Mouse (Mus musculus) neural tube, embryonic 15.5 days (tissue): ENCODE results near the gene Vcam1. TPM values are rescaled to one million over a fixed set of nuclear protein-coding genes. Genes with fewer than 3 reads are reported as not detected.

Experiments used
- ATAC-seq: fragments of 200-750 bp; cut with Nextera tagmentation; 2 replicates; pipeline ENCODE4 v1.8.0; 2017; ENCODE audit warnings: mild to moderate bottlenecking, moderate TSS enrichment, moderate library complexity; ENCODE audit not compliant: low FRiP score
- H3K27ac ChIP-seq: fragments of 300-500 bp; sonication (generic); replicated peaks from 2 replicates; pipeline ENCODE4 v1.5.1; 2015; ENCODE audit warnings: mild to moderate bottlenecking, inconsistent platforms
- H3K27me3 ChIP-seq: fragments of 300-500 bp; sonication (generic); replicated peaks from 2 replicates; pipeline ENCODE4 v1.6.1; 2015; ENCODE audit warnings: inconsistent platforms
- H3K36me3 ChIP-seq: fragments of 300-500 bp; sonication (generic); 2 replicates; pipeline ENCODE4 v1.6.1; 2015; ENCODE audit warnings: inconsistent platforms
- H3K4me1 ChIP-seq: fragments of 300-500 bp; sonication (generic); 2 replicates; pipeline ENCODE4 v1.6.1; 2015; ENCODE audit warnings: inconsistent platforms
- H3K4me2 ChIP-seq: fragments of 300-500 bp; sonication (generic); 2 replicates; pipeline ENCODE4 v1.6.1; 2015; ENCODE audit warnings: inconsistent platforms, mild to moderate bottlenecking, moderate library complexity
- H3K4me3 ChIP-seq: fragments of 300-500 bp; sonication (generic); replicated peaks from 2 replicates; pipeline ENCODE4 v1.5.1; 2015; ENCODE audit warnings: mild to moderate bottlenecking, inconsistent platforms
- H3K9ac ChIP-seq: fragments of 300-500 bp; sonication (generic); replicated peaks from 2 replicates; pipeline ENCODE4 v1.6.1; 2015; ENCODE audit warnings: mild to moderate bottlenecking, inconsistent platforms
- H3K9me3 ChIP-seq: fragments of 300-500 bp; sonication (generic); replicated peaks from 2 replicates; pipeline ENCODE4 v1.6.1; 2016; ENCODE audit warnings: inconsistent platforms
- WGBS: fragments of 180-500 bp; shearing (Covaris S2); methylation state at CpG from one replicate; pipeline ENCODE4 v1.1.7; 2015; ENCODE audit warnings: mixed read lengths; 5-methylcytosine and 5-hydroxymethylcytosine counted together
- polyA plus RNA-seq: library from polyadenylated mRNA; unstranded; fragments of >200 nt; fragmentation: Nextera tagmentation; extraction: Ambion mirVana; gene quantifications from 2 replicates; pipeline ENCODE4 v1.2.1, GENCODE M21; 2015

Vcam1 gene
- polyA plus RNA-seq, 1 experiment from 2014 or later = 25.9 TPM

DNA sequence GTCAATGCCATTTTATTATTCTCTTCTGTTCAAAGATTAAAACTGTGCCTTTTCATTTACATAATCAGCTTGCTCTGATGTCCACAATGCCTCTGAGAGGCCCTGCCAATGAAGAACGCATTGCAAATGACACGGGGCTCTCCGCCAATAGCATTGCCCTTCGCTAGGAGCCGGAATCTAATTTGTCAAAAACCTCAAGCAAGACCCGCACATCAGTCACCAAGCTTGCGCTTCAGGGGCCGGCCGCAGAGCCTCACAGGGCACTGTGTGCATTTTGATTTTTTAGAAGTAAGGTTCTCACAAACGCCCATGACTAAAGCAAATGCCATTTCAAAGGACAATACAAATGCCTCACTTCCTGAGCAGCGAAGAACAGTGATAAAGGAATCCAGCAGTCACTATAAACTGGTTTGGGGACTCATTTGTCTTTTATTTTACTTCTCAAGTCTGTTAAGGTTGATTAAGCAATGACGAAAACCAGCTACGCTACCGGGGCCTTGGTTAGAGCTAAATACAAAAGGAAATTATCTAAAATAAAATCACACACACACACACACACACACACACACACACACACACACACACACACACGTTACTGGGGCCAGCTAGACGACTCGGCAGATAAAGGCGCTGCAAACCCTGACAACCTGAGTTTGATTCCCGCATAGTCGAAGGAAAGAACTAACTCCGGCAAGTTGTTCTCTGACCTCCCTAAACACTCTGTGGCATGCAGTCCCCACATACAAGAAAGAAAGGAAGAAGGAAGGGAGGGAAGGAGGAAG lies 24.4 kb downstream of the Vcam1 start:
- peak overlapping the region; percentile 24; the same call in 1 of the 2 replicates for H3K9ac ChIP-seq
- ATAC-seq = peak; percentile 89
- peak overlapping the region; percentile 57 for H3K4me2 ChIP-seq
- WGBS = 10% methylated on average over 21 of the region's 21 CpGs
- no peaks in the 10 kb centered on the region for H3K36me3 ChIP-seq
- no peaks in the 10 kb centered on the region for H3K9me3 ChIP-seq
- peaks cover 9% of the 10 kb centered on the region for H3K4me1 ChIP-seq
- H3K4me3 ChIP-seq = peak overlapping the region; percentile 34
- H3K27me3 ChIP-seq = no peaks in the 10 kb centered on the region
- no peak overlapping the region for H3K27ac ChIP-seq

DNA sequence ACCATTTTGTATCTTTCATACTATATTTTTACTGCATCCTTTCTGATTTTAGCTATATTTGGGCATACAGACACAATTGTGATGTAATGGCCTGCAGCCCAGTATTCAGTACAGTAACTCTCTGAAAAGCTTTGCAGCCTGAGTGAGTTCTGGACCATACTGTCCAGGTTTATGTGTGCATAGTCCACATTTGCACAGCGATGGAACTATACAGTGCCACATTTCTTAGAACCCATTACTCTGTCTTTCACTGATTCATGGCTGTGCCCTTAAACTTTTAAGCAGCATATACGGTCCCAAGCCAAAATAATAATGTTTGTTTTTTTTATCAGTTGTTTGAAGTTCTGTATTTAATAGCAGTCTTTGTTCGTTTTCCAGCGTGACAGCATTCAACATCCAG lies 25.2 kb downstream of the Vcam1 start:
- Histone ChIP-seq H3K9me3 (no peaks in the 10 kb centered on the region), H3K4me1 (peaks cover 9% of the 10 kb centered on the region), H3K4me3 (no peak overlapping the region), H3K27me3 (no peaks in the 10 kb centered on the region), H3K27ac (no peak overlapping the region), H3K36me3 (no peaks in the 10 kb centered on the region), H3K4me2 (peak overlapping the region; percentile 57; the same call in 1 of the 2 replicates), H3K9ac (no peak overlapping the region)
- 46% methylated on average over 4 of the region's 4 CpGs for WGBS
- ATAC-seq = no peak; the same call in 1 of the 2 replicates

- H3K27ac ChIP-seq = no peak overlapping the region
- no peaks in the 10 kb centered on the region for H3K27me3 ChIP-seq
- H3K4me1 ChIP-seq = peaks cover 9% of the 10 kb centered on the region
- H3K9ac ChIP-seq = no peak overlapping the region
- H3K4me3 ChIP-seq = no peak overlapping the region
- H3K4me2 ChIP-seq = no peak overlapping the region
- H3K36me3 ChIP-seq = no peaks in the 10 kb centered on the region
- ATAC-seq = no peak
- no peaks in the 10 kb centered on the region for H3K9me3 ChIP-seq
- 81% methylated on average over 1 of the region's 1 CpGs for WGBS
Measured at GRCm38 (mm10) chr3:116100850-116101249, 28.6 kb downstream of the Vcam1 start.

GRCm38 (mm10) chr3:116095934-116096333 lies 33.6 kb downstream of the Vcam1 start:
- Histone ChIP-seq H3K4me3 (no peak overlapping the region), H3K27me3 (no peaks in the 10 kb centered on the region), H3K27ac (no peak overlapping the region), H3K9me3 (no peaks in the 10 kb centered on the region), H3K9ac (no peak overlapping the region), H3K4me1 (no peaks in the 10 kb centered on the region), H3K4me2 (no peak overlapping the region), H3K36me3 (no peaks in the 10 kb centered on the region)
- WGBS = 66% methylated on average over 3 of the region's 3 CpGs
- ATAC-seq = no peak

DNA sequence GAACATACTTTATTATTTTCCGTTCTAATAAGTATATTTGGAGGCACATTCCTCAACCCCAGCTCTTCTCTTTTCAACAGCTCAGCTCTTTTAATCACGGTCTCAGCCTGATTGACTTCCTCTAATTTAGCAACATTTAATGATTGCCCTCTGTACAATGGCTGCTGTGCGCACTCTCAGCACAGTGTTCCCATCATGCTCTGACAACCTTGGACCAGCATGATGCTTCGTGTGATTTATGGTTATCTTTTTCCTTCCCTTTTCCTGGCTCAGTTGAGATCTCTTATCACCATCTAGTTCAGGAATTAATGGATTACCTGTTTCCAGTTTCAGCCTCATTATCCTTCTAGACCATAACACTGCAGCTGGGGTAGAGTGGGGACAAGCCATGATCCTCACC lies 34.2 kb downstream of the Vcam1 start:
- no peak overlapping the region for H3K4me2 ChIP-seq
- H3K4me1 ChIP-seq = no peaks in the 10 kb centered on the region
- ATAC-seq = peak; percentile 59; the same call in 1 of the 2 replicates
- H3K27ac ChIP-seq = no peak overlapping the region
- H3K9ac ChIP-seq = no peak overlapping the region
- no peaks in the 10 kb centered on the region for H3K9me3 ChIP-seq
- 67% methylated on average over 4 of the region's 4 CpGs for whole genome bisulfite sequencing
- H3K27me3 ChIP-seq = no peaks in the 10 kb centered on the region
- no peaks in the 10 kb centered on the region for H3K36me3 ChIP-seq
- no peak overlapping the region for H3K4me3 ChIP-seq

GRCm38 (mm10) chr3:116094886-116095285 lies 34.6 kb downstream of the Vcam1 start:
- Histone ChIP-seq H3K36me3 (no peaks in the 10 kb centered on the region), H3K4me1 (no peaks in the 10 kb centered on the region), H3K27ac (no peak overlapping the region), H3K9me3 (no peaks in the 10 kb centered on the region), H3K4me2 (no peak overlapping the region), H3K9ac (no peak overlapping the region), H3K4me3 (no peak overlapping the region), H3K27me3 (no peaks in the 10 kb centered on the region)
- 95% methylated on average over 1 of the region's 1 CpGs for WGBS
- no peak for ATAC-seq

GRCm38 (mm10) chr3:116094288-116094687 lies 35.2 kb downstream of the Vcam1 start:
- no peaks in the 10 kb centered on the region for H3K9me3 ChIP-seq
- H3K4me3 ChIP-seq = no peak overlapping the region
- WGBS = 89% methylated on average over 2 of the region's 2 CpGs
- H3K9ac ChIP-seq = no peak overlapping the region
- H3K4me2 ChIP-seq = no peak overlapping the region
- no peak for ATAC-seq
- no peaks in the 10 kb centered on the region for H3K4me1 ChIP-seq
- no peak overlapping the region for H3K27ac ChIP-seq
- no peaks in the 10 kb centered on the region for H3K36me3 ChIP-seq
- H3K27me3 ChIP-seq = no peaks in the 10 kb centered on the region

DNA sequence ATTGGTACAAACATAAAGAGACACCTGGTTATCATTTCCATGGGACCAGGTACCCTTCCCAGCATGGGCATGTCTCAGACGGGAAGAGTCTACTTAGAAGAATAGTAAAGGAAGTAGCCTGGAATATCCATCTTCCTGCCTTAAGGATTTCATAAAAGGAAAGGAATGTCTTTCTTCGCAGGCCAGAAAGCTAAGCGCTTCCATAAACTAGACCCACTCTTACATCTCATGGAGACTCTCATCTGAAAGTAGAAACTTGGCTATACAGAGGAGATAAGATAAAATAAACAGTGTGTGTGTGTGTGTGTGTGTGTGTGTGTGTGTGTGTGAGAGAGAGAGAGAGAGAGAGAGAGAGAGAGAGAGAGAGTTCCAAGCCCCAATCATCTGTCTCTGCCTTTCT lies 36.9 kb downstream of the Vcam1 start:
- Histone ChIP-seq H3K27ac (no peak overlapping the region), H3K4me3 (no peak overlapping the region), H3K27me3 (no peaks in the 10 kb centered on the region), H3K9ac (no peak overlapping the region), H3K36me3 (no peaks in the 10 kb centered on the region), H3K4me1 (no peaks in the 10 kb centered on the region), H3K9me3 (no peaks in the 10 kb centered on the region), H3K4me2 (no peak overlapping the region)
- no peak for ATAC-seq
- WGBS = 95% methylated on average over 3 of the region's 3 CpGs

DNA sequence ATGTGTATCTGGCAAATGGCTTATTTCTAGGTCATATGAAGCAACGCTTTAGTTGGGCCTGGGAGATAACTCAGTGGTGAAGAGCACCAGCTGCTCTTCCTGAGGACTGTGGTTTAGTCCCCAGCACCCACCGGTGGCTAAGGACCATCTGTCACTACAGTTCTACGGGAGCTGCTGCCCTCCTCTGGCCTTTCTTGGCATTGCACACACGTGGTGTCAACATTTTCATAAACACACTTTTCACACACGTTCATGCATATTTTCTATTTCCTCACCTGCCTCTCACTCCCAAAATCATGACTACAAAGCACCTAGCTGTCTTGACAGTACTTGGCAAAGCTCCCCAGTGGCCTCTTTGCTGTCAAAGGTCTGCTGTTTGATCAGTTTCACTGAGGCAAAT lies 37.8 kb downstream of the Vcam1 start:
- Histone ChIP-seq H3K4me2 (no peak overlapping the region), H3K36me3 (no peaks in the 10 kb centered on the region), H3K4me3 (no peak overlapping the region), H3K9ac (no peak overlapping the region), H3K9me3 (no peaks in the 10 kb centered on the region), H3K4me1 (no peaks in the 10 kb centered on the region), H3K27ac (no peak overlapping the region), H3K27me3 (no peaks in the 10 kb centered on the region)
- ATAC-seq = no peak
- 91% methylated on average over 5 of the region's 5 CpGs for WGBS

GRCm38 (mm10) chr3:116085962-116086361 lies 43.5 kb downstream of the Vcam1 start:
- no peak overlapping the region for H3K4me2 ChIP-seq
- H3K4me1 ChIP-seq = no peaks in the 10 kb centered on the region
- no peak overlapping the region for H3K4me3 ChIP-seq
- H3K27me3 ChIP-seq = no peaks in the 10 kb centered on the region
- H3K27ac ChIP-seq = no peak overlapping the region
- 86% methylated on average over 4 of the region's 4 CpGs for WGBS
- no peaks in the 10 kb centered on the region for H3K36me3 ChIP-seq
- H3K9me3 ChIP-seq = no peaks in the 10 kb centered on the region
- no peak for ATAC-seq
- H3K9ac ChIP-seq = no peak overlapping the region

- no peak for ATAC-seq
- WGBS = 73% methylated on average over 7 of the region's 7 CpGs
- Histone ChIP-seq H3K4me1 (no peaks in the 10 kb centered on the region), H3K9ac (no peak overlapping the region), H3K36me3 (no peaks in the 10 kb centered on the region), H3K27ac (no peak overlapping the region), H3K4me2 (no peak overlapping the region), H3K4me3 (no peak overlapping the region), H3K27me3 (no peaks in the 10 kb centered on the region), H3K9me3 (no peaks in the 10 kb centered on the region)
Measured at GRCm38 (mm10) chr3:116080939-116081676, 48.4 kb downstream of the Vcam1 start.

DNA sequence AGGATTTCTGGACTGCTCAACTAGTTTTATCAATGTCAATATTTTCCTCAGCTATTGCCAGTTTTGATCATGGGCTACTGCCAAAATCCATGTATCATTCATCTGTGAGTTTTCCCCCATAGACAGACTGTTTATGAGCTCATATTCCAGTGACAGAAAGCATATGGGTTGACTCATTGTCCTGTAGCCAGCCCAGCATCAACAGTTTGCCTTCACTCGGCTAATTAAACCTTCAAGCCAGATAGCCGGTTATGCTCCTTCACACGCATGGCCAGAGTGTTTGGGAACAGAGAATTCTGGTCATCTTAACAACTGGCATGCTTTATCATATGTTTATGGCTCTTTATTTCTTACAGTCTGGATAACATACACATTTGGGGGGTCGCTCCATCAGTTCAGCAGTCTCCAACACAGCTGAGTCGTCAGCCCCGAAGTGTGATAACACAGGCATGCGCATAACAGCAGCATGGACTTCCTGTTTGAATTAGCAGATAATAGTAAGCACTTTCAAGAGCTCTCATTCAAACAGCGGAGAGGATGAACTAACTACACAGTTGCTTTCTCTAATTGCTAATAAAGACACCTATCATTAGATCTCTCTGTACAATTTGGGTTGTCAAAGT lies 49.2 kb downstream of the Vcam1 start:
- H3K27me3 ChIP-seq = no peaks in the 10 kb centered on the region
- no peaks in the 10 kb centered on the region for H3K36me3 ChIP-seq
- H3K27ac ChIP-seq = no peak overlapping the region
- H3K4me3 ChIP-seq = no peak overlapping the region
- no peak for ATAC-seq
- H3K4me1 ChIP-seq = no peaks in the 10 kb centered on the region
- H3K4me2 ChIP-seq = no peak overlapping the region
- 82% methylated on average over 8 of the region's 8 CpGs for WGBS
- no peaks in the 10 kb centered on the region for H3K9me3 ChIP-seq
- H3K9ac ChIP-seq = no peak overlapping the region
